8 mouse cellular contexts compared by ENCODE assay signal in the genomic region with DNA sequence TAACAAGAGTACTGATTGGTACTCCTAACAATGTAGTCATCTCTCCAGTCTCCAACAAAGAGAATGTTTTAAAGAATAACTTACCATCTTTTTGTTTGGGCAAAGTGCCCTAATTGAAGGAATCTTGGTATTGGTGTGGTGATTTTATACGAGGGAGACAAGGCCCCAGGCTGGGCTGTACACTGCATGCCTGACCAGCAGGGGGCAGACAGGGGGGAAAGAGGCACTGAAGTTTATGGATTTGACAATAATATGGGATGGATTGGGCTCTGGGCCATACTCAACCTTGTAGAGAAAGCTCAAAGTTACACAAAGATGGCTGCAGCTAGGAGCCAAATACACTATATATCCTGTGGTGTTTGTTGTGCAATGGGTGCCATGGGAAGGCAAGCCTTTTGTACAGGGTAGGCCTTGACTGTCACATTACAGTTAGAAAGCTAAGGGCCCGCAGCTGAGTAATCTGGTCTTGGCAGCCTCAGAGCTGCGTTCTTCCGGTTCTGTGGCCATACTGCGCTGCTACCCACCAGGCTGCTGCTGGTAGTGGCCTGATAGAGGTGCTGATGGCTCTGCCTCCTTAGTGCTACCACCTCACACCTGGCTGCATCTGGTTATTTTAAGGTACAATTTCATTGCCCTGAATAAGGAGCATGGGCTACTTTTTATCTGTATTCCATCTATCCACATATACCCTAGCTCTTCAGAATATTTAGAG. TPM values are rescaled to one million over a fixed set of nuclear protein-coding genes. Genes with fewer than 3 reads are reported as not detected.
DNase-seq lines count a peak whose midpoint lies in the region; ATAC-seq and TF ChIP-seq lines count a peak whose summit lies in the region.

No protein-coding gene starts in this region.

- 71% methylated on average over 5 of the region's 5 CpGs for WGBS in heart, embryonic 15.5 days
- 77% methylated on average over 5 of the region's 5 CpGs for WGBS in limb, embryonic 14.5 days
- WGBS in midbrain, postnatal 0 days: 78% methylated on average over 5 of the region's 5 CpGs

- H3K27me3 ChIP-seq in heart, embryonic 15.5 days: no peaks in the 10 kb centered on the region
- H3K27me3 ChIP-seq in limb, embryonic 14.5 days (ENCODE audit: control insufficient read depth, insufficient read depth, low read length): no peaks in the 10 kb centered on the region
- no peaks in the 10 kb centered on the region for H3K27me3 ChIP-seq in midbrain, postnatal 0 days (ENCODE audit: insufficient read depth, low read length)

- no peak overlapping the region for H3K9ac ChIP-seq in heart, embryonic 15.5 days
- H3K9ac ChIP-seq in limb, embryonic 14.5 days (ENCODE audit: low read depth, low read length, severe bottlenecking): no peak overlapping the region
- H3K9ac ChIP-seq in midbrain, postnatal 0 days (replicated peaks; ENCODE audit: low read length, poor library complexity, severe bottlenecking): no peak overlapping the region; the same call in 1 of the 2 replicates

- TF ChIP-seq POLR2A in limb, embryonic 14.5 days (IDR thresholded peaks at IDR 0.05; ENCODE audit: borderline replicate concordance, extremely low read depth, insufficient read depth, insufficient read length): no peak

- peak overlapping the region; percentile 69; the same call in 1 of the 2 replicates for H3K27ac ChIP-seq in gastrocnemius, adult 2 months
- H3K27ac ChIP-seq in heart, embryonic 15.5 days: peak overlapping the region; percentile 96
- H3K27ac ChIP-seq in limb, embryonic 14.5 days (replicated peaks; ENCODE audit: low read depth, low read length): no peak overlapping the region
- H3K27ac ChIP-seq in midbrain, postnatal 0 days (ENCODE audit: low read depth, low read length): no peak overlapping the region

- H3K9me3 ChIP-seq in heart, embryonic 15.5 days (replicated peaks): no peaks in the 10 kb centered on the region
- H3K9me3 ChIP-seq in limb, embryonic 14.5 days (ENCODE audit: control insufficient read depth, low read length): no peaks in the 10 kb centered on the region
- H3K9me3 ChIP-seq in midbrain, postnatal 0 days (ENCODE audit: low read length): no peaks in the 10 kb centered on the region

- TF ChIP-seq CTCF in gastrocnemius, adult 2 months (IDR thresholded peaks at IDR 0.05): peak; percentile 84
- TF ChIP-seq CTCF in midbrain, postnatal 0 days (IDR thresholded peaks at IDR 0.05): peak; percentile 75

- H3K4me3 ChIP-seq in gastrocnemius, adult 2 months: no peak overlapping the region
- H3K4me3 ChIP-seq in heart, embryonic 15.5 days: no peak overlapping the region
- no peak overlapping the region for H3K4me3 ChIP-seq in limb, embryonic 14.5 days (replicated peaks; ENCODE audit: low read length)
- H3K4me3 ChIP-seq in midbrain, postnatal 0 days (ENCODE audit: low read depth, low read length): no peak overlapping the region

- no peak for ATAC-seq in heart, embryonic 15.5 days (replicated peaks; ENCODE audit: insufficient number of reproducible peaks, insufficient read depth, low FRiP score, low read depth)
- ATAC-seq in limb, embryonic 14.5 days (ENCODE audit: low FRiP score, low read depth): peak; percentile 27; the same call in 1 of the 2 replicates
- ATAC-seq in midbrain, postnatal 0 days (ENCODE audit: low FRiP score): no peak

- H3K4me1 ChIP-seq in heart, embryonic 15.5 days (replicated peaks): peaks cover 33% of the 10 kb centered on the region
- H3K4me1 ChIP-seq in limb, embryonic 14.5 days (ENCODE audit: control insufficient read depth, insufficient read depth, low read length): no peaks in the 10 kb centered on the region
- 0 out of 2 replicates have a peak, but pooled peaks cover 4% of the 10 kb centered on the region for H3K4me1 ChIP-seq in midbrain, postnatal 0 days (ENCODE audit: insufficient read depth, low read length)

- no peak overlapping the region for H3K4me2 ChIP-seq in heart, embryonic 15.5 days
- no peak overlapping the region for H3K4me2 ChIP-seq in limb, embryonic 14.5 days (replicated peaks; ENCODE audit: low read depth, low read length, severe bottlenecking)
- H3K4me2 ChIP-seq in midbrain, postnatal 0 days (ENCODE audit: low read depth, low read length, poor library complexity, severe bottlenecking): no peak overlapping the region

- intact Hi-C loops in gastrocnemius, adult 2 months (cut with DNase I): loop anchor here (10.0 kb wide), 1 partner anchor 526 kb away; a partner anchor contains a TSS

- DNase-seq in gastrocnemius, adult 2 months: peak; percentile 63
- no peak for DNase-seq in gastrocnemius, postnatal 25 days
- peak; percentile 63 for DNase-seq in CD4-positive, CD25-positive, alpha-beta regulatory T cell, adult 2 months (ENCODE audit: low read depth, low spot score)
- DNase-seq in cerebellum, postnatal 10 days: peak; percentile 70
- DNase-seq in limb, embryonic 14.5 days (ENCODE audit: low spot score): no peak
- no peak for DNase-seq in midbrain, postnatal 0 days (ENCODE audit: low spot score)
- DNase-seq in Muller cell, postnatal 12 days (ENCODE audit: inconsistent ontology term): no peak

- H3K36me3 ChIP-seq in heart, embryonic 15.5 days: peaks cover 30% of the 10 kb centered on the region; the same call in 1 of the 2 replicates
- peaks cover 39% of the 10 kb centered on the region for H3K36me3 ChIP-seq in limb, embryonic 14.5 days (ENCODE audit: control insufficient read depth, insufficient read depth, low read length)
- H3K36me3 ChIP-seq in midbrain, postnatal 0 days (ENCODE audit: insufficient read depth, low read length): peaks cover 19% of the 10 kb centered on the region

RNA-seq across cellular contexts. Expression of a gene that starts 6.7 kb away (rescaled TPM):
- total RNA-seq in gastrocnemius, adult 2 months (2021): 1 to 10 TPM; 6.4 to 7.9 TPM
- 1 to 10 TPM; 7.5 to 8.1 TPM for total RNA-seq in gastrocnemius, postnatal 25 days (2021)
- polyA plus RNA-seq in heart, embryonic 15.5 days (2015; fragmentation: Nextera tagmentation; extraction: Ambion mirVana): 14.2 and 16.8 TPM in 2 replicates
- polyA plus RNA-seq in limb, embryonic 14.5 days (2012; rRNA removed): 17.4 and 18.8 TPM in 2 replicates
- 14.0 and 15.4 TPM in 2 replicates for polyA plus RNA-seq in limb, embryonic 14.5 days (2014; fragmentation: Nextera tagmentation; extraction: Ambion mirVana)
- 33.2 and 45.4 TPM in 2 replicates for total RNA-seq in midbrain, postnatal 0 days (2014; rRNA removed)
- polyA plus RNA-seq in midbrain, postnatal 0 days (2015; fragmentation: Nextera tagmentation; extraction: Ambion mirVana): 40.5 and 42.2 TPM in 2 replicates

Comparison
In these comparisons a context has a peak if more than half of its experiments do, and no peak if none do; other contexts are left out.
1. DNase-seq: peak in gastrocnemius, adult 2 months (single experiment), CD4-positive, CD25-positive, alpha-beta regulatory T cell, adult 2 months (single experiment) and cerebellum, postnatal 10 days (2 of 2); none in gastrocnemius, postnatal 25 days (single experiment), limb, embryonic 14.5 days (single experiment), midbrain, postnatal 0 days (single experiment) and Muller cell, postnatal 12 days (single experiment).
2. H3K27ac ChIP-seq: peak in gastrocnemius, adult 2 months (single experiment) and heart, embryonic 15.5 days (single experiment); none in limb, embryonic 14.5 days (single experiment) and midbrain, postnatal 0 days (single experiment).